Mouse (Mus musculus) adrenal gland, postnatal 36 days (tissue): Measurements from ENCODE around the gene Osbpl7. TPM values are rescaled to one million over a fixed set of nuclear protein-coding genes. Genes with fewer than 3 reads are reported as not detected.

Source experiments
- DNase-seq, 2 experiments: peaks; one replicate each; pipeline ENCODE4 v3.0.0; 2021; ENCODE audit warnings: mixed read lengths in 1 of 2
- microRNA-seq: library from miRNA; unstranded; fragments of <30 nt; microRNA quantifications from one replicate; pipeline ENCODE4 v1.2.0, GENCODE M21; 2021
- total RNA-seq, 2 experiments: library from RNA; stranded (reverse); gene quantifications; 2 replicates each; pipeline ENCODE4 v1.2.3; 2021

The Osbpl7 gene
- total RNA-seq, 2 experiments from 2014 or later = 7.8 to 9.1 TPM

DNA sequence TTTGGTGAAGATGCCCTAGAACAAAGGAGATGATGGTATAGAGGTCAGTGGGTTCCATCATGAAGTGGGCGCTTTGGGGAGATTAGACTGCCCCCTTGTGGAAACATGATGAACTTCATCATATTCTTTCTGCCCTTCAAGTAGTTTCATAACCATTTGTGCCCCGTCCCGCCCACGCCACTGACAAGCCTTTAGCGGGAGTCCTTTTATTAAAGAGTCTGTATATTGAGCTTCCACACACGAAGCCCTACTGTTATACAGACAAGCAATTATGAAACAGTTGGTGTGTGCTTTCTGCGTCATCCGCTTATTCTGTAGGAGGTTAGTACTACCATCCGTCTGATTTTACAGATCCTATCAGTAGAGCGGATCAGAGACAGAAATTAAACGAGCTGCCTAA, 32.5 kb downstream of the Osbpl7 start:
- peak; percentile 58 to 77 for DNase-seq

DNA sequence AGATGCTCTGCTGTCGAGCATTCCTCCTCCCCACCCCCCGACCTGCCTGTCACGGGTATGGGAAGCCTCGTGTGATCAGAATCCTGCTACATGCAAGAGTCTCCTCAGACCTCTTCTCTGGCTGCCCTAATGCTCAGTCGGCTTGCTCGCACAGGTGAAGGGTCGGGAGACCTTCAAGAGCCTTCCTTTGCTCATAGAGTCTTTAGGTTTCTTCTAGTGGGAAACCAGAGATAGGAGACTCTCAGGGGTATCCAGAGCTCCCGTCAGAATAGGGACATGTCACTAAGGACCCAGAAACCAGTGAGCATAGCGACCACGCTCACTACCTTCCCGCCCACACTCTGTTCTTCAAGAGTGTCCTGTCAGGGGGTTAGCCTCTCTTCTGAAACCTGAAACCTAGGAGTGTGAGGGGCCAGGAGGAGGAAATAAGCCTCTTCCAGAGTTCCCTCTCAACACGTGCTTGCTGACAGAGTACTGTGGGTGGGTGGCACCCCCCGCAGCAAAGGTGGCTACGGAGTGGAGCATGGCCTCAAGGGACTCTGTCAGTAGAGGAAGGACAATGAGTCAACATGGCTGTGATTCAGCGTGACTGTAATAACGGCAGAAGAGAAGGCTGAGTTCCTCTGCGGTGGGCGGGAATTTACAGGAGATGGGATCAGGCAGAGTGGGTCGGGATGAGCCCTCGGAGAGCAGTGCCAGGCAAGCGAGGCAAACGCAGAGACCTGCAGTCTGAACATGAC, 33.1 kb downstream of the Osbpl7 start:
- peak; percentile 61 to 69 for DNase-seq

DNA sequence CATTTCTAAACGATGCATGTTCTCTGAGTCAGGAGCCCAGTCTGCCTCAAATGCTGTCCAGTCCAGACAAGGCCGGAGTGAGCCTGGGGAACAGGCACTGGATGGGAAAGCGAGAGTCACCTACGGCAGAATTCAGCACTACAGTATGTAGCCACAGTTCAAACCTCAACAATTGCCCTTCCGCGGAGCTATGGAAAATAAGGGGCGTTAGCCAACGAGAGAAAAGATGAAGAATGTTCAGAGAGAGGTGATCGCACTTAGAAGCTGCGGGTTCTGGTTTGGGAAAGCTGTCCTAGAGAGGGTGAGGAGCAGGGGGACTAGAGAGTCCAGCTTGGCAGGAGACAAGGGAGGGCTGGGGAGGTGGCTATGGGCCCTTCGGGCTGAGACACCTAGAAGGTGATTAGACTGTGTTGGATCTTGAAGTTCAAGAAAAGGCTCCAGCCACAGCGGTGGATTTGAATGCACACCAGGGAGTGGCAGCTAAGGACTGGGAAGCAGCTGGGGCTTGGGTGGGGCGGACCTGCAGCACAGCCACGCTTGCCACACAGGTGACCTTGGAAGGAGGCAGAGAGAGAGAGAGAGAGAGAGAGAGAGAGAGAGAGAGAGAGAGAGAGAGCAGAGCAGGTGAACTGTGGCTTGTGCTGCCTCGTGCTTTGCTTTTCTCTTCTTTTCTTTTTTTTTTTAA, 34.5 kb downstream of the Osbpl7 start:
- no peak for DNase-seq

DNA sequence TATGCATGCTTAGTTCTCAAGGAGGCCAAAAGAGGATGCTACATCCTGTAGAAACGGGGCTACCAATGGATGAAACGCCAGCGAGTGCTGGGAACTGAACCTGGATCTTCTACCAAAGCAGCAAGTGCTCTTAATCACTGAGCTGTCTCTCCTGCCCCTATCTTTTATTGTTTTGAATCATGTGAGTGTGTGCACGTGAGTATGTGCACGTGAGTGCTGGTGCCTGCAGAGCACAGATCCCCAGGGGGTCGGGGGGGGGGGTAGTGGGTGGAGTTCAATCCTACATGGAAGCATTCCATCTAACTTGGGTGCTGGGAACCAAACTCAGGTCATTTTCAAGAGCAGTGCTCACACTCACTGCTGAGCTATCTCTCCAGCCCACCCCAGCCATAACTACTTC, 35.9 kb downstream of the Osbpl7 start:
- no peak for DNase-seq

DNA sequence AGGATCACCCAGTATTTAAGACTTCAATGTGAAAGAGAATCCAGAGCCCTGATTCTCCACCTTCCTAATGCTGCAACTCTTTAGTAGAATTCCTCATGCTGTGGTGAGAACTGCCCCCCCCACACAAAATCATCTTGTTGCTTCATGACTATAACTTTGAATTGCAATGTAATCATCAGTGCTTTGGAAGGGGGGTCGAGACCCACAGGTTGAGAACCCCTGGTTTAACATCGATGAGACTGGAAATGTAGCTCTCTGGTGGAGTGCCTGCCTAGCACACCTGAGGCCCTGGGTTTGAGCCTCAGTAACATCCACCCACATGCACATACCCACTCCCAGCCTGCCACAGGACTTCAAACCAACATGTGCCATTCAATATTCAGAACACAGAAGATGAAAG, 44.2 kb downstream of the Osbpl7 start:
- DNase-seq = no peak

DNA sequence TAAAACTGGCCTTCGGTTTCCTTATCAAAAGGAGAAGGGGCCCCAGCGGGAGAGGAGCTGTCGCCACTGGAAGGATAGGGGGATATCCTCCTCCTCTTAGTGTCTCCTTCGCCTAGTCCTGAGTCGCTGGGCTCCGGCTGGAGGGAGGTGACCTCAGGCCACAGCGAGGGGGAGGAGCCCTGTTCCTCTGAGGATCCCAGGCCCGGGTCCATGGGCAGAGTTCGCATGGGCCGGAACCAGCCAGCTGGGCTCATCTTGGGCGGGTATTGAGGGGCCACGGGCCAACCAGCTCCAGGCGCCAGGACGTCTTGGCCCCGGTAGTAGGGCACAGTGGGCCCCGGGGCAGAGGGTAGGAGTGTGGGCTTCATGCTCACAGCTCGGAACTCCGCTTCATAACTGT, 48.4 kb downstream of the Osbpl7 start:
- peak; percentile 36 to 51 for DNase-seq

DNA sequence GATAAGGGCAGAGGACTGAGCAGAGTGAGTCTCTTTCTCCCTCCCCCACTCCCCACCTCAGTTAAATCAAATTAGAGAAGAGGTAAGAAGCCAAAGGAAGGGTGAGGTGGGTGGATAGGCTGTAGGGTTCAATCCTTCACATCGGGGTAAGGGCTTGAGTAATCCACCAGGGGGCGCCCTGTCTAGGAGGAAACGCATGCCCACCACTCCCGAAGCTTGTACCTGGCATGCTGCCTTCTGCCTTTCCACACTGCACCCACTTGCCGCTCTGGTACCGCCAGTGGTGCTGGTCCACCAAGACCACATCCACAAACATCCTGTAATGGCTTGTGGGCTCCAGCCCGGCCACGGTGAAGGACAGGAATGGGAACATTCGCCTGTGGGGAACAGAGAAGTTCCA, 51.3 kb downstream of the Osbpl7 start:
- DNase-seq = peak; percentile 74 to 88

DNA sequence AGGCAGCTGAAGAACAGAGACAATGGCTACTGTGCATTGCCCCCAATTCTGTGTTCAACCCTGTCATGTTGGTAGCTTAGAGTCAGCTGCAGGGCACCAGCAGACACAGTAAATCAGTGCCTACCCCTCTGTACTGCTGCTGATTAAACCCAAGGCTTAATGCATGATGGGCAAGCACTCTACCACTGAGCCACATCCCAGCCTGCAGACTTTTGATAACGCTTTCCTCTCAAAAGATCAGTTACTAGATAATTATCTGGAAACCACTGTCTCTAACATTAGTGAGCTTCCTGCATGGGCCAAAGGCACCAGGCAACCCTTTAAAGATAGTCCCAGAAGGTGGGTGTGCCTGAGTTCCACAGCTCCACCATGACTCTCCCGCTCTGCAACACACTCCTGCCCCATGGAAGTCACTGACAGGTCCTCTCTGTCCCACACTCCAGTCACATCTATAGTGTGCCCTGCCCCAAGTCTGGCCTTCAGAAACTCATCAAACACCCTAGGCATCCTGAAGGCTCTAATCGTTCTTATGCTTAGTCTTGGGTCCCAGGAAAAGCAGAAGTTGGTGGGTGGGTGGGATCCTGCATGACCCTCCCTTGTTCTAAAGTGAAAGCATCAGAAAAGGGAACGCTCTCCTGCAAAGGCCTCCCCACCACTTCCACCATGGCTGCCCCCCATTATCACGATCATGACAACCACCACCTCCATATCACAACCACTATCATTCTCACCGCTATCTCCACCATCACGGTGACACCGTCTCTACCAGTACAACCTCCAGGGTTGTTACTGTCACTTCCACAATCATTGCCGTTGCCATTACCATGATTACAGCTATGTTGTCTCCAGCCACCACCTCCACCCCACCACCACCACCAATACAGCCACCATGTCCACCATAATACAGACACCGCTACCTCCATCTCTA, 53.0 kb downstream of the Osbpl7 start:
- no peak for DNase-seq

DNA sequence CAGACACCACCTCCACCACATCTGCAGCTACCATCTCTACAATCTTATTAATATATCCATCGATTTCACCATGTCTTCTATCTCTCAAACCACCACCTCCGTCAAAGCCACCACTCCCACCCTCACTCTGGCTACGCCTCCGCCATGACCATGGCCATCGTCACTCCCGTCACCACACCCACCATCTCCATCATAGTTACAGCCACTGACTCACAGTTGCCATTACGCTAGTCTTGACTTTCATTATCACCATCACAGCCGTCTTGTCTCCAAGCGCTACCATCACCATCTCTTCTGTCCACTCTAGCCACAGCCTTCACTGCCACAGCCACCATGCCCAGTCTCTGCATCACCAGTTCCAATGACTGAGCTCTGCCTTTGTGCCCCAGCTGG, 53.7 kb downstream of the Osbpl7 start:
- no peak for DNase-seq

DNA sequence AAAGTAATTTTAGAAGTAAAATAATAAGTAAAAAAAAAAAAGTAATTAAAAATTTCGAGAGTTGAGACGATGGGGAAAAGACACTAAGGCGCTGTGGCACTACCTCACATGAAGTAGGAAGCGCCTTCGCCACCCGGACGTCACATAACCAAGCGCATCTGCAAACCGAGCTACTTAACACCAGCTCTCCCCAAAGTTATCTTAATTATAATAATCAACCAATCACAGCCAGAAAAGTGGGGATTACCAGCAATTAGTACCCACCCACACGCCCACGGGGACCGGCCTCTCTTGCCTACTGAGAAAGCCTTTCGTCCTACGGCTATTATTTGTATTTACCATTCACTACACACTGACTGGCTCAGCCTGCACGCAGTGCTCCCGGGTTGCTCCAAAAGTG, 58.5 kb downstream of the Osbpl7 start:
- DNase-seq = no peak

DNA sequence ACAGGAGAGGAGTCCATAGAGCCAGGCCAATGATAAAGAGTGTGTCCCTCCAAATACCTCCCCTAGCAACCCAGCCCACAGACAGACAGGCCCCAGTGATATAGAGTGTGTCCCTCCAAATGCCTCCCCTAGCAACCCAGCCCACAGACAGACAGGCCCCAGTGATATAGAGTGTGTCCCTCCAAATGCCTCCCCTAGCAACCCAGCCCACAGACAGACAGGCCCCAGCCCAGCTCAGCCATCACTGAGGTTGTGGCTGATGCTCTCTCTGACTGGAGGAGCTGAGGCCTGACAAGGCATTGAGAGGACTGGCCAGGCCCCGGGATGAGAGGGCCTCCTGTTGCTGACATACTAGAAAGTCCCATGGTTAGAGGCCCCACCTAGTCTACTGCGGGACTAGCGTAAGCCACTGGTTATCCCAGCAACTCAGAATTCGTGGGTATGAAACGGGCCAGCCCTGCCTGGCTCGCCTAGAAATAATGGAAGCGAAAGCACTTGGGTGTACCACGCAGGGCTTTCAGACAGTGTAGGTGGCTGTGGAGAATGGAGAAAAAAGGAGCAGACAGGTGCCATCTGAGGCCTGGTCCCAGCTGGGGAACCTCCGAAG, 62.2 kb downstream of the Osbpl7 start:
- no peak for DNase-seq

DNA sequence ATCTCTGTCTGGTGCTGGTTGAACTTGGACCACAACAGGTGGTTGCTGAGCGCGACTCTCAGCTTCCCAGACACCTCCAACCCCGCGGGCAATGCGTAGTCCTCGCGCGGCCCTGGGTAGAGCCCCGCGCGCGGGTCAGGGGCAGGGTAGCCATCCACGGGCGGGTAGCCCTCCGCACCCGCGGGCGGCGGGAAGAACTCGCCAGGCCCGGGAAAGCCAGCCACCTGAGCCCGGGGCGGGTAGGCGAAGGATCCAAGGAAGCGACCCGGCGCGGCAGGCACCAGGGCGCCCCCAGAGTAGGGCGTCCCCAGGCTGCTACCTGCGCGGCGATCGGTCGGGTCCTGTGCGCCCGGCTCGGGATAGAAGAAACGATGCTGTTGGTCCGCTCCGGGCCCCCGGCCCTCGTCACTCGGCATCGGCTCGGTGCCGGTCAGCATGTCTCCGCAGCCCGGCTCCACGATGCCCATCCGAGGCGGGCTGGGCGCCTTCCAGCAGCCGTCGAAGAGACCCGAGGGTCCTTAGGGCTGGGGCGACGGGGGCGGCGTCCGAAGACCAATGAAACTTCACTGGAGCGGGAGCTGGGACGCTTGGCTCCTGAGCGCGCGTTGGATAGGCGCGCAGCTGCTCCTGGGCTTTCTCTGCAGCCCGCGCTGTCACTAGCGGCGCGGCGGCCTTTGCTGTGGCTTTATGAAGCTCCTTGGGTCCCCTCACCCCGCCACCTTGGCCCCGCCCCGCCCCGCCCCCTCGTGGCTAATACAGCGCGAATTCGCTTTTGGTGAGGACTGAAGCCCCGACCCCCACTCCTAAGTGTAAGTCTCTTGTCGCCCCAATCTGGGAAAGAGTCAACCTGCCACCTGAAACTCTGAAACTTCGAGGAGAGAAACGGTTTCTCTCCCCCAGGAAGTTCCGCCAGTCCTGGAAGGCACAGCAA, 64.5 kb downstream of the Osbpl7 start, which contains the start of gene Tbx21:
Gene Tbx21 (minus strand): TSS at position 661 of the 931 bp plus-strand sequence.
- DNase-seq = peak in 1 of 2 experiments; percentile 37

DNA sequence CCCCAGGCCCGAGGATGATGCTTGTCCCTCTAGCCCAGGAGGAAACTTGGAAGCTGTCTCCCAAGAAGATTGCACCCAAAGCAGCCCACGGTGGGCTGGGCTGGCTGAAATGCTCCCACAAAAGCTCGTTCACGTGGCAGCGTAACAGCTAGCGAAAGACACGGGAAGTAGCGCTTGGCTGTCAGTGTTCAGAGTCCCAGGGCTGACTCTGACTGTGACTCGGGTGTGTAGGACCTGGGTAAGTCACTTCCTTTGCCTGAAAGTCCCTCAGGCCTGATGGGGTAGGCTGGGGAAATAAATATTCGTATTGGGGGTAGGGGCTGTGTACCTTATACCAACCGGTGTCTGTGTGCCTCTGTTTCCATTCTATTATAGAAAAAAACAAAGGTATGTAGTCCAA, 65.4 kb downstream of the Osbpl7 start:
- DNase-seq = no peak

Small RNAs within 50 kb of the gene (microRNA-seq; reads per million reads assigned to microRNA genes)
- 1.00 reads per million for gene Mir8103

Other genes starting within 250 kb of the Osbpl7 start
- 100 to 1,000 TPM; 526 to 605 TPM for gene Nfe2l1, start 220.7 kb upstream of the Osbpl7 start, total RNA-seq
- 10 to 100 TPM; 57.4 to 63.3 TPM for gene Copz2, start 200.8 kb upstream of the Osbpl7 start, total RNA-seq
- 10 to 100 TPM; 44.1 to 58.8 TPM for gene Cdk5rap3, start 134.1 kb upstream of the Osbpl7 start, total RNA-seq
- gene Prr15l, start 122.5 kb upstream of the Osbpl7 start, total RNA-seq = under 1 TPM; 0.16 to 0.66 TPM
- 10 to 100 TPM; 29.6 to 34.2 TPM for gene Pnpo, start 106.6 kb upstream of the Osbpl7 start, total RNA-seq
- 10 to 100 TPM; 14.5 to 16.6 TPM for gene Sp2, start 67.7 kb upstream of the Osbpl7 start, total RNA-seq
- gene Sp6, start 37.2 kb upstream of the Osbpl7 start, total RNA-seq = under 1 TPM; 0.16 to 0.23 TPM
- 10 to 100 TPM; 15.7 to 18.8 TPM for gene Scrn2, start 20.7 kb upstream of the Osbpl7 start, total RNA-seq
- 1 to 10 TPM; 1.3 TPM for gene Lrrc46, start 9.2 kb upstream of the Osbpl7 start, total RNA-seq
- gene Mrpl10, start 9.1 kb upstream of the Osbpl7 start, total RNA-seq = 100 to 1,000 TPM; 131 to 141 TPM
- gene Tbx21, start 64.7 kb downstream of the Osbpl7 start, total RNA-seq = under 1 TPM; 0.23 to 0.33 TPM
- gene Tbkbp1, start 100.9 kb downstream of the Osbpl7 start, total RNA-seq = 10 to 100 TPM; 10.6 to 12.8 TPM
- 100 to 1,000 TPM; 112 to 138 TPM for gene Kpnb1, start 137.3 kb downstream of the Osbpl7 start, total RNA-seq
- gene Npepps, start 230.0 kb downstream of the Osbpl7 start, total RNA-seq = 10 to 100 TPM; 81.8 to 86.1 TPM